Mouse (Mus musculus): Measurements from ENCODE around the gene Dlec1. TPM values are rescaled to one million over a fixed set of nuclear protein-coding genes. Genes with fewer than 3 reads are reported as not detected.
A peak's percentile ranks its signal among the peaks of the same experiment; 100 is the strongest.

The Dlec1 gene
- polyA plus RNA-seq, 1 experiment from 2014 or later = 0.12 TPM

DNA sequence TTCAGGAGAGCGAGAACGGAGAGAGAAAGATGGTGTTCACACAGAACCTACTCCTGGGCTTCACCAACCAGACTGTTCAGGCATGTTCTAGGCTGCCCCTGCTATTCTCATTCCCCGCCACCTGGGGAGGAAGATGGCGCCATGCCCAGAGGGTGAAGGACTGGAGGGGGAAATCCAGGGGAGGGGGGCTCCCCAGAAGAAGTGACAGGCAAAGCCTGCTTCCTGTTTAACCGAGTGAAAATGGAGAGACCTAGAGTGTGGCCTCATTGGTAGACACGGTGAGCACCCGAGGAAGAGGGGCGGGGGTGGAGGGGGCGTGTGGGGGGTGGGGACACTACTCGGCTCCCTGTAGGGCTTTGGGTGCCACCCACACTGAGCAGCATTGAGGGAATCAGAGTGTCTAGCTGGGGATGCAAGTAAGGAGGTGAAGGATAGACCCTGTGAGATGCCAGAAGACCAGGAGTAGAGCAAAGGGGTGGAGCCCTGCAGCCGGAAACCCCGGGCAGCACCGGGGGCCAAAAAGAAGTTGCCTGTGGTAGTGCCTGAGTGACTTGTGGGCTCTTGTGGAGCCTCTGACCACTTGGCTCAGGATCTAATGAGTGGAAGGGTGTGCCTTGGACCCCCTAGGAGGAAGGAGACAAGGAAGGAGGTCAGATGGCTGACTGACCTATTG lies 44.0 kb downstream of the Dlec1 start:
- no peak overlapping the region for H3K4me2 ChIP-seq
- H3K36me3 ChIP-seq = no peaks in the 10 kb centered on the region
- no peak overlapping the region for H3K9ac ChIP-seq
- no peak for ATAC-seq
- no peaks in the 10 kb centered on the region for H3K27me3 ChIP-seq (replicated peaks)
- no peak overlapping the region for H3K27ac ChIP-seq
- H3K9me3 ChIP-seq (replicated peaks) = no peaks in the 10 kb centered on the region
- H3K4me3 ChIP-seq = no peak overlapping the region
- 57% methylated on average over 13 of the region's 13 CpGs for WGBS (ENCODE audit: insufficient replicate concordance)
- no peaks in the 10 kb centered on the region for H3K4me1 ChIP-seq

DNA sequence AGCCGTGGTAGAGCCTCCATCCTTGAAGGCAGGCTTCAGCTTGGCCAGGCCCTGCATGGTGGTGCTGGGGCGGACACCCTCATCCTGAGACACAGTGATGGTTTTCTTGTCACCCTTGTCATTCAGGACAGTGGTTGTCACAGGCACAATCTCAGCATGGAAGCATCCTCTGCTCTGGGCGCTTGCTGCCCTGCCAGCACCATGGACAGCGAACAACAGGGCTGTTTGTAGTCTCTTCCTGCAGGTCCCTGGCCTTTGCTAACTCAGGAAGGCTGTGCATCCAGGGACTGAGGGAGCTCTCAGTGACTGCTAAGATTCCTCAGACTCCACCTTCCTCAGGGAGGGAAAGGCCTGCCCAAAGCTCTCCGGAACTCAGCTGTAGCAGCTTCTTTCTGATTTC lies 47.3 kb downstream of the Dlec1 start:
- 19% methylated on average over 5 of the region's 5 CpGs for WGBS (ENCODE audit: insufficient replicate concordance)
- no peaks in the 10 kb centered on the region for H3K36me3 ChIP-seq
- no peak for ATAC-seq
- no peaks in the 10 kb centered on the region for H3K9me3 ChIP-seq (replicated peaks)
- H3K27ac ChIP-seq = no peak overlapping the region
- H3K9ac ChIP-seq = no peak overlapping the region
- H3K4me2 ChIP-seq = no peak overlapping the region
- H3K27me3 ChIP-seq (replicated peaks) = no peaks in the 10 kb centered on the region
- no peaks in the 10 kb centered on the region for H3K4me1 ChIP-seq
- no peak overlapping the region for H3K4me3 ChIP-seq

DNA sequence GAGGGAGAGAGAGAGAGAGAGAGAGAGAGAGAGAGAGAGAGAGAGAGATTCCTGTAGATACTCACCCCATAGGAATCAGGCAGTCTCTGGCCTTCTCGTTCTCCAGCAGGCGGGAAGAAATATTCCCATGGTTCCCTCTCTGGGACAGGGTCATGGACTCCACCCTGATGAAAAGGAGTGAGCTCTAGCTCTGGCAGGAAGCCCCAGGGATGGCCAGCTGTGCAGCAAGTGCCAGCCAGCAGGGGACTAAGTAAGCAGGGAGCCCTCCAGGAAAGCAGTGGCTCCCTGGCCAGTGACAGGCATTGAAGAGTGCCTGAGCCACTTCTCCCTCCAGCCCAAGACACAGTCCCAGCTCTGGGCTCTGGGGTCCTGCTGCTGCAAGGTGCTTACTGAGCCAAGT lies 49.5 kb downstream of the Dlec1 start:
- H3K4me2 ChIP-seq = no peak overlapping the region

DNA sequence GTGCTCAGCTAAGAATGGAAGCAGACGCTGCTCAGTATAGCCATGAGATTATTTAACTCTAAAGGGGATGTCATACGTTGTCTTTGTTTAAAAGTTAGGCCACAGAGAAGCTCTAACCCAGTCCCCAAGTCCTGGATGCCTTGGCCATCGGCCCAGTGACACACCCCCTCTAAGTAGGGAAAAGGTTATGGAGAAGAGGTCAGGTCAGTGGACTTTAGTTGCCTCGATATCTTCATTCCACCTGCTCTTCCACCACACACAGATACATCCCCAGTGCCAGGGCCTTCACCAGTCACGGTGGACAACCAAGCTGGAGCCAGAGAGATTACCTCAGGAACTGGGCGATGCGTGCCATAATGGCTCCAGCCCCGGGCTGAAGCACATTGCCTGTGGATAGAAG lies 53.1 kb downstream of the Dlec1 start:
- no peak overlapping the region for H3K4me3 ChIP-seq
- peaks cover 44% of the 10 kb centered on the region for H3K27me3 ChIP-seq (replicated peaks)
- H3K27ac ChIP-seq = no peak overlapping the region
- H3K4me1 ChIP-seq = peaks cover 5% of the 10 kb centered on the region; the same call in 1 of the 2 replicates
- H3K9me3 ChIP-seq (replicated peaks) = no peaks in the 10 kb centered on the region
- H3K36me3 ChIP-seq = no peaks in the 10 kb centered on the region
- no peak overlapping the region for H3K4me2 ChIP-seq
- WGBS (ENCODE audit: insufficient replicate concordance) = 61% methylated on average over 8 of the region's 8 CpGs
- no peak for ATAC-seq
- H3K9ac ChIP-seq = no peak overlapping the region

More for the DNA sequence above, 49.5 kb downstream of the Dlec1 start:
- H3K36me3 ChIP-seq = no peaks in the 10 kb centered on the region
- no peak overlapping the region for H3K27ac ChIP-seq
- H3K9me3 ChIP-seq (replicated peaks) = no peaks in the 10 kb centered on the region
- H3K4me3 ChIP-seq = no peak overlapping the region
- no peak for ATAC-seq
- H3K27me3 ChIP-seq (replicated peaks) = peaks cover 21% of the 10 kb centered on the region
- WGBS (ENCODE audit: insufficient replicate concordance) = 52% methylated on average over 2 of the region's 2 CpGs
- peaks cover 2% of the 10 kb centered on the region; the same call in 1 of the 2 replicates for H3K4me1 ChIP-seq
- no peak overlapping the region for H3K9ac ChIP-seq

DNA sequence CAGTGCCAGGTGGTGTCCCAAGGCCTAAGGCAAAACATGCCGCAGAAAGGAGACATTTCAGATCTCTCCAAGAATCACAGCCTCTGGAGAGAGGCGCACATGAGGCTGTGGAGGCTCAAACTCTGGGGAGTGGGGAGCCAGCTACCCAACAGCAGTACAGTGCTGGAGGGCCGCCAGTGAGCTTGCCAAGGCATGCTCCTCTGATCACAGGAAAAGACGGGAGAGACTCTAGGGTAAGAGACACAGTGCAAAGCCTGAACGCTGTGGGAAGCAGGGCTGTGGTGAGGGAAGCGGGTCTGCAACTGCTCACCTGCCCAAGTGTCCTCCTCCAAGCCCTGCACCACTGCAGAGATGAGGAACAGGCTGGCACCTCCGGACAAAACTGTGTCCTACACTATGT lies 53.5 kb downstream of the Dlec1 start:
- ATAC-seq = no peak
- H3K4me2 ChIP-seq = peak overlapping the region; percentile 68; the same call in 1 of the 2 replicates
- H3K9ac ChIP-seq = no peak overlapping the region
- H3K36me3 ChIP-seq = no peaks in the 10 kb centered on the region
- peaks cover 5% of the 10 kb centered on the region; the same call in 1 of the 2 replicates for H3K4me1 ChIP-seq
- 30% methylated on average over 7 of the region's 7 CpGs for WGBS (ENCODE audit: insufficient replicate concordance)
- H3K27ac ChIP-seq = no peak overlapping the region
- no peak overlapping the region for H3K4me3 ChIP-seq
- peaks cover 44% of the 10 kb centered on the region for H3K27me3 ChIP-seq (replicated peaks)
- no peaks in the 10 kb centered on the region for H3K9me3 ChIP-seq (replicated peaks)

GRCm38 (mm10) chr9:119156278-119157201 lies 54.3 kb downstream of the Dlec1 start, which contains the start of gene Acaa1b:
Gene Acaa1b, minus strand, starts transcription at chr9:119157093.
- Histone ChIP-seq H3K4me2 (peak within 1 kb of the TSS; percentile 68), H3K27me3 (replicated peaks) (peaks cover 44% of the 10 kb centered on the region), H3K9me3 (replicated peaks) (no peaks in the 10 kb centered on the region), H3K4me3 (peak within 1 kb of the TSS; percentile 52), H3K9ac (no peak within 1 kb of the TSS), H3K27ac (no peak within 1 kb of the TSS), H3K4me1 (peaks cover 5% of the 10 kb centered on the region; the same call in 1 of the 2 replicates), H3K36me3 (no peaks in the 10 kb centered on the region)
- peak; percentile 58 for ATAC-seq
- 2% methylated on average over 65 of the region's 65 CpGs for WGBS (ENCODE audit: insufficient replicate concordance)

- Histone ChIP-seq H3K4me1 (peaks cover 5% of the 10 kb centered on the region; the same call in 1 of the 2 replicates), H3K36me3 (no peaks in the 10 kb centered on the region), H3K27me3 (replicated peaks) (peaks cover 44% of the 10 kb centered on the region), H3K9ac (no peak within 1 kb of the TSS), H3K9me3 (replicated peaks) (no peaks in the 10 kb centered on the region), H3K4me3 (no peak within 1 kb of the TSS), H3K4me2 (no peak within 1 kb of the TSS), H3K27ac (no peak within 1 kb of the TSS)
- WGBS (ENCODE audit: insufficient replicate concordance) = 35% methylated on average over 4 of the region's 4 CpGs
- ATAC-seq = no peak
Measured at GRCm38 (mm10) chr9:119158861-119159260, 56.6 kb downstream of the Dlec1 start, which contains the start of gene Gm47289. Gene Gm47289, plus strand, starts transcription at chr9:119159161.

DNA sequence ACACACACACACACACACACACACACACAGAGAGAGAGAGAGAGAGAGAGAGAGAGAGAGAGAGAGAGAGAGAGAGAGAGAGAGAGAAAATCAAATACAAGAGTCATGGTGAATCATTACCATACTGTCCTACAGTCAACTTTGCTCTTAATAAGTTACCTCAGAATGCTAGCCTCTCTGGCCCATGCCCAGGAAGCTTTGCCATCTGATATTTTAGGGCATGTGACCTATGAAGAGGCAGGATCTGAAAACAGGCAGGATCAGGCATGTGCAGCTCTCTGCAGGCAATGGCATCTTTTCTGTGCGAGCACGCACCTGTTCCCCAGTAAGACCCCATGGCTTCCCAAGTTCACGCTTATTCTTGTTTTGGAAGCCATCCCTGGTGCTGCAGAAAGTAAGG lies 58.4 kb downstream of the Dlec1 start:
- no peak overlapping the region for H3K9ac ChIP-seq
- peaks cover 34% of the 10 kb centered on the region for H3K27me3 ChIP-seq (replicated peaks)
- no peaks in the 10 kb centered on the region for H3K9me3 ChIP-seq (replicated peaks)
- no peak overlapping the region for H3K27ac ChIP-seq
- H3K4me3 ChIP-seq = no peak overlapping the region
- H3K36me3 ChIP-seq = no peaks in the 10 kb centered on the region
- ATAC-seq = no peak
- peaks cover 5% of the 10 kb centered on the region; the same call in 1 of the 2 replicates for H3K4me1 ChIP-seq
- 80% methylated on average over 3 of the region's 3 CpGs for WGBS (ENCODE audit: insufficient replicate concordance)
- H3K4me2 ChIP-seq = no peak overlapping the region

GRCm38 (mm10) chr9:119164743-119165142 lies 62.5 kb downstream of the Dlec1 start:
- Histone ChIP-seq H3K4me1 (no peaks in the 10 kb centered on the region), H3K4me2 (no peak overlapping the region), H3K36me3 (no peaks in the 10 kb centered on the region), H3K9me3 (replicated peaks) (no peaks in the 10 kb centered on the region), H3K9ac (no peak overlapping the region), H3K4me3 (no peak overlapping the region), H3K27ac (no peak overlapping the region), H3K27me3 (replicated peaks) (no peaks in the 10 kb centered on the region)
- WGBS (ENCODE audit: insufficient replicate concordance) = 71% methylated on average over 7 of the region's 7 CpGs
- ATAC-seq = 0 out of 2 replicates have a peak, but pooled peaks have one; percentile 32

DNA sequence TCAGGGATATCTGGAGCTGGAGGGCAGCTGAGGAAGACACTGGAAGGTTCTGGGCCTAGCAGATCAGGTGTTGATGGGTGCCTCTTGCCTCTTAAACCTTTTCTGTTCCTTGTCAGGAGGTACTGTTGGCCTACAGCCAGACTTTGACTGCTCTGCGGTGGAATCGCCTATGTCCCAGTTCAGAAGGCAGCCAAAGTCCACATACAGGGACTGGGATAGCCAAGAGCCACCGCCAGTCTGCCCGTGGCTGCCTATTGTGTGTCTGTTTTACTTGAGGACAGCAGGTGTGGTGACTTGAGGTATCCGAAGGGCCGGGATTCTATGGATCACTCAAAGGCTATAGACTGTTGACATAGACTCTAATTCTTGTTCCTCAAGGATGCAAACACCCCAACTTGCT lies 63.3 kb downstream of the Dlec1 start:
- Histone ChIP-seq H3K27ac (no peak overlapping the region), H3K4me2 (no peak overlapping the region), H3K4me3 (no peak overlapping the region), H3K4me1 (no peaks in the 10 kb centered on the region), H3K9me3 (replicated peaks) (no peaks in the 10 kb centered on the region), H3K27me3 (replicated peaks) (no peaks in the 10 kb centered on the region), H3K36me3 (no peaks in the 10 kb centered on the region), H3K9ac (no peak overlapping the region)
- 74% methylated on average over 6 of the region's 6 CpGs for WGBS (ENCODE audit: insufficient replicate concordance)
- no peak for ATAC-seq

DNA sequence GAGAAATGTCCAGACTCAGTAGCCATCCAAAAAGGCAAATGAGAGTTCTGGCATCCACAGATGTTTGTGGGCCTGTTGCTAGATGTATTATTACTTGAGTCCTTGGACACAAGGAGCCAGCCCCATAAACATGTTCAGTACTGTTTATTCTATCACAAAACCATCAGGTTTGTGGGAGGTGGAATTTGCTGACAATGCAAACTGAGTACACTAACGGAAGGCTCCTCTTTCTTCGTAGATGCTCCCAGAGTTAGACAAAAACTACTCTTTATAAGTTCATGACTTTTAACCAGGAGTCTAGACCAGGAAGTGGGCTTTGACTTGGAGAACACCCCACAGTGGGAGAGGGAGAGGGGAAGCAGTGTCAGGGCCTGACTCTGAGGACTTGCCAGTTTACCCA lies 65.3 kb downstream of the Dlec1 start:
- Histone ChIP-seq H3K4me2 (no peak overlapping the region), H3K9me3 (replicated peaks) (no peaks in the 10 kb centered on the region), H3K4me1 (no peaks in the 10 kb centered on the region), H3K9ac (no peak overlapping the region), H3K4me3 (no peak overlapping the region), H3K36me3 (no peaks in the 10 kb centered on the region), H3K27ac (no peak overlapping the region), H3K27me3 (replicated peaks) (no peaks in the 10 kb centered on the region)
- WGBS (ENCODE audit: insufficient replicate concordance) = 82% methylated on average over 2 of the region's 2 CpGs
- no peak for ATAC-seq

DNA sequence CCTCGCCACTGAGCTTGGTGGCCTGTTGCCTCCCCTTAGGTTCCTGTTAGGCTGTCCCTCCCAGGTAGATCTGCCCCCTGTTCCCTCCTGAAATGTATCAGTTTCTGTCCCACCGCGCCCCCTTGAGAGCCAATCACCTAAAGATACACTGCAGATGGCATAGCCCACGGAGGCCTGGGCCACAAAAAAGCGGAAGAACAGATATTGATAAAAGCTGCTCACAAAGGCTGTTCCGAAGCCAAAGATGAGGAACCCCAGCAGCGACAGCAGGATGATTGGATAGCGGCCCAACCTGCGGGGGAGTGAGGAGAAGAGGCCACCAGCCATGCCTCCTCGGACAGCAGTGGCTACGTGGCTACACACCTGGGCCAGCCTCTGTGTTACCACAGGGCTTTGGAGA lies 77.0 kb downstream of the Dlec1 start:
- Histone ChIP-seq H3K9ac (no peak overlapping the region), H3K4me2 (no peak overlapping the region), H3K27me3 (replicated peaks) (no peaks in the 10 kb centered on the region), H3K36me3 (no peaks in the 10 kb centered on the region), H3K27ac (no peak overlapping the region), H3K9me3 (replicated peaks) (no peaks in the 10 kb centered on the region), H3K4me1 (no peaks in the 10 kb centered on the region), H3K4me3 (no peak overlapping the region)
- 71% methylated on average over 11 of the region's 11 CpGs for WGBS (ENCODE audit: insufficient replicate concordance)
- ATAC-seq = no peak

All from liver, embryonic 12.5 days (tissue).